Mouse (Mus musculus) T-cell, adult 66 days (primary cell): ENCODE measurements around the gene Olfr589. TPM values are rescaled to one million over a fixed set of nuclear protein-coding genes. Genes with fewer than 3 reads are reported as not detected.

Experiments
- total RNA-seq, 2 experiments: library from RNA; stranded (reverse); gene quantifications; 3 replicates in 1 of 2; 4 replicates in 1 of 2; pipeline ENCODE4 v1.2.4; 2023

Gene Olfr589
- total RNA-seq: not detected

DNA sequence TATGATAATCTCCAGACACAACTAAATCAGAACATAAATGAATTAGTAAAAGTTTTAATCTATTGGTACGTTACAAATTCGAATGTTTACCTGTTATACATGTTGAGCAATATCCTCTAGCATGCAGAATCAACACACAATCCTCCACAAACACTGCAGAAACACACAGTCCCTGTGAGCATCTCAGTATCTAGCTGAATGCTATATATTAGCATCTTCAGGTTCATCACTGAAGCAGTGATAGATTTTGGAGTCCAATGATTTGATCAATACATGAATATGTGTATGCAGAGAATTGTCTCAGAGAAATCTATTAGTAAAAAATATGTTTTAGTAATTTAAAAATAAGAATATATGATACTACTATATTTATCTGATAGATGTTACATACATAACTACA lies at the start of gene Olfr589:
TSS of gene Olfr589 (minus strand) at position 101 of the 400 bp plus-strand sequence.

GRCm38 (mm10) chr7:103184503-103184902 lies 28.3 kb upstream of the Olfr589 start, which contains the start of gene Olfr592:
Gene Olfr592 (plus strand): TSS chr7:103184803.

DNA sequence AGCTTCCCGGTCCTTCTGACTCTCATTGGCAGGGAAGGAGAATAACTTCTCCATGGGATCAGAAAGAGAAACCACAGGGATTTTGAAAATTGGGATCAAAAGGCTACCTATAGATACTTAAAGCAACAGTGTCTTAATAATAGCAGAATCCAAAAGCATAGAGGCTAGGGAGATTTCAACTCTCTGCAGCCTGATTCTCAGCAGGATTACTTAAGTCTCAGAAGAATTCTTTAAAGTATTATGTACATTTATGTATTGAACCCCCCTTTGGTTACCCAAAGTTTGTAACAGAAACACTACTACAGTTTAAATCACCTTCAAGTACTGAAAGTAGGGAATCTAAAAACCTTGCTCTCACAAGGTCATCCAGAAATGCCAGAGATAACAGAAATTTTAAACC lies 22.1 kb upstream of the Olfr589 start, which contains the start of gene Olfr591:
TSS of gene Olfr591 (minus strand) at position 101 of the 400 bp plus-strand sequence.

DNA sequence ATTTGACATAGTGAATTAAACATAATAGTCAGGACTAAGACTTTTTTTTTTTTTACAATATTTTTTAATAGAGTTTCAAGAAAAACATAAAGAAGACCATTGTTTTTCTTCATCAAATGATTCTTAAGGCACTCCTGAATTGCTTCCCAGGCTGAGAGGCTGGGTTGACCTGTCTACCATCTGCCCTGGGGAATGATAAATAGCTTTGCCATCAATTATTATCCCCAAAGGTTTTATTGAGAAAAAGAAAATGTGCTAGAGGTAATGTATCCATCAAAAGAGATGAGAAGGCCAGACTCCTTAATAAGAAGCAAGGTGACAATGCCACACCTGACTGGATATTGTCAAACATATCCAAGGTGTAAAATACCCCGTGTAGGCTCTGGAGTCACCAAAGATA lies 15.6 kb downstream of the Olfr589 start, which contains the start of gene Olfr588-ps1:
TSS of gene Olfr588-ps1 (plus strand) at position 301 of the 400 bp plus-strand sequence.

GRCm38 (mm10) chr7:103125538-103125937 lies 30.6 kb downstream of the Olfr589 start, which contains the start of gene Olfr586:
Gene Olfr586 (minus strand): TSS chr7:103125638.

Other genes with a start within 250 kb of the Olfr589 start
- under 1 TPM; 0.12 to 0.17 TPM for gene Olfr571, start 238.8 kb downstream of the Olfr589 start, total RNA-seq
- not detected for gene Olfr572, start 231.9 kb downstream of the Olfr589 start, total RNA-seq
- gene Olfr573-ps1, start 213.8 kb downstream of the Olfr589 start, total RNA-seq: not detected
- not detected for gene Olfr574, start 207.9 kb downstream of the Olfr589 start, total RNA-seq
- not detected for gene Olfr575, start 197.6 kb downstream of the Olfr589 start, total RNA-seq
- gene Olfr576, start 193.7 kb downstream of the Olfr589 start, total RNA-seq: not detected
- gene Olfr577, start 180.4 kb downstream of the Olfr589 start, total RNA-seq: not detected
- gene Olfr578, start 167.0 kb downstream of the Olfr589 start, total RNA-seq: not detected
- gene Olfr582, start 118.3 kb downstream of the Olfr589 start, total RNA-seq: not detected
- not detected for gene Olfr583, start 105.1 kb downstream of the Olfr589 start, total RNA-seq
- not detected for gene Olfr584, start 74.5 kb downstream of the Olfr589 start, total RNA-seq
- gene Olfr585, start 58.6 kb downstream of the Olfr589 start, total RNA-seq: not detected
- gene Olfr586, start 30.7 kb downstream of the Olfr589 start, total RNA-seq: not detected
- gene Olfr588-ps1, start 15.5 kb downstream of the Olfr589 start, total RNA-seq: not detected
- not detected for gene Olfr591, start 22.0 kb upstream of the Olfr589 start, total RNA-seq
- not detected for gene Olfr592, start 28.4 kb upstream of the Olfr589 start, total RNA-seq
- not detected for gene Olfr593, start 55.5 kb upstream of the Olfr589 start, total RNA-seq
- gene Olfr594, start 60.6 kb upstream of the Olfr589 start, total RNA-seq: not detected
- not detected for gene Usp17ld, start 96.1 kb upstream of the Olfr589 start, total RNA-seq
- not detected for gene Olfr596, start 149.3 kb upstream of the Olfr589 start, total RNA-seq
- gene Olfr597, start 160.0 kb upstream of the Olfr589 start, total RNA-seq: not detected
- not detected for gene Olfr598, start 167.2 kb upstream of the Olfr589 start, total RNA-seq
- not detected for gene Olfr599, start 179.6 kb upstream of the Olfr589 start, total RNA-seq
- not detected for gene Olfr600, start 193.3 kb upstream of the Olfr589 start, total RNA-seq
- not detected for gene Olfr601, start 206.3 kb upstream of the Olfr589 start, total RNA-seq
- not detected for gene Olfr603, start 229.8 kb upstream of the Olfr589 start, total RNA-seq